Mouse (Mus musculus) hindbrain, embryonic 16.5 days (tissue): ENCODE data around the gene Pex11b. TPM values are rescaled to one million over a fixed set of nuclear protein-coding genes. Genes with fewer than 3 reads are reported as not detected.

Experiments
- ATAC-seq: fragments of 200-750 bp; cut with Nextera tagmentation; 2 replicates; pipeline ENCODE4 v1.8.0; 2017; ENCODE audit warnings: moderate TSS enrichment, moderate library complexity
- H3K27ac ChIP-seq: fragments of 300-500 bp; sonication (generic); 2 replicates; pipeline ENCODE4 v1.5.1; 2014; ENCODE audit warnings: low read depth, mild to moderate bottlenecking, control low read depth, low read length, moderate library complexity
- H3K27me3 ChIP-seq: fragments of 300-500 bp; sonication (generic); replicated peaks from 2 replicates; pipeline ENCODE4 v1.6.1; 2014; ENCODE audit warnings: low read length; ENCODE audit not compliant: control insufficient read depth, insufficient read depth
- H3K36me3 ChIP-seq: fragments of 300-500 bp; sonication (generic); 2 replicates; pipeline ENCODE4 v1.6.1; 2014; ENCODE audit warnings: mild to moderate bottlenecking, low read length, moderate library complexity, mixed read lengths; ENCODE audit not compliant: control insufficient read depth, insufficient read depth
- H3K4me1 ChIP-seq: fragments of 300-500 bp; sonication (generic); 2 replicates; pipeline ENCODE4 v1.6.1; 2014; ENCODE audit warnings: low read depth, low read length; ENCODE audit not compliant: control insufficient read depth, insufficient read depth
- H3K4me2 ChIP-seq: fragments of 300-500 bp; sonication (generic); 2 replicates; pipeline ENCODE4 v1.6.1; 2014; ENCODE audit warnings: mild to moderate bottlenecking, low read length, control low read depth, moderate library complexity
- H3K4me3 ChIP-seq: fragments of 300-500 bp; sonication (generic); 2 replicates; pipeline ENCODE4 v1.5.1; 2014; ENCODE audit warnings: mild to moderate bottlenecking, low read length, control low read depth, moderate library complexity
- H3K9ac ChIP-seq: fragments of 300-500 bp; sonication (generic); 2 replicates; pipeline ENCODE4 v1.6.1; 2014; ENCODE audit warnings: low read depth, mild to moderate bottlenecking, control low read depth, low read length, moderate library complexity
- H3K9me3 ChIP-seq: fragments of 300-500 bp; sonication (generic); 2 replicates; pipeline ENCODE4 v1.6.1; 2014; ENCODE audit warnings: mild to moderate bottlenecking, low read length, moderate library complexity; ENCODE audit not compliant: control insufficient read depth
- WGBS: fragments of 180-500 bp; shearing (Covaris S2); extraction: QIAGEN DNeasy Blood & Tissue Kit; methylation state at CpG from one replicate; pipeline ENCODE4 v1.1.7; 2014; 5-methylcytosine and 5-hydroxymethylcytosine counted together
- polyA plus RNA-seq: library from polyadenylated mRNA; unstranded; fragments of >200 nt; fragmentation: Nextera tagmentation; extraction: Ambion mirVana; gene quantifications from 2 replicates; pipeline ENCODE4 v1.2.1, GENCODE M21; 2015

The Pex11b gene
- 62.4 and 66.2 TPM in 2 replicates for polyA plus RNA-seq

DNA sequence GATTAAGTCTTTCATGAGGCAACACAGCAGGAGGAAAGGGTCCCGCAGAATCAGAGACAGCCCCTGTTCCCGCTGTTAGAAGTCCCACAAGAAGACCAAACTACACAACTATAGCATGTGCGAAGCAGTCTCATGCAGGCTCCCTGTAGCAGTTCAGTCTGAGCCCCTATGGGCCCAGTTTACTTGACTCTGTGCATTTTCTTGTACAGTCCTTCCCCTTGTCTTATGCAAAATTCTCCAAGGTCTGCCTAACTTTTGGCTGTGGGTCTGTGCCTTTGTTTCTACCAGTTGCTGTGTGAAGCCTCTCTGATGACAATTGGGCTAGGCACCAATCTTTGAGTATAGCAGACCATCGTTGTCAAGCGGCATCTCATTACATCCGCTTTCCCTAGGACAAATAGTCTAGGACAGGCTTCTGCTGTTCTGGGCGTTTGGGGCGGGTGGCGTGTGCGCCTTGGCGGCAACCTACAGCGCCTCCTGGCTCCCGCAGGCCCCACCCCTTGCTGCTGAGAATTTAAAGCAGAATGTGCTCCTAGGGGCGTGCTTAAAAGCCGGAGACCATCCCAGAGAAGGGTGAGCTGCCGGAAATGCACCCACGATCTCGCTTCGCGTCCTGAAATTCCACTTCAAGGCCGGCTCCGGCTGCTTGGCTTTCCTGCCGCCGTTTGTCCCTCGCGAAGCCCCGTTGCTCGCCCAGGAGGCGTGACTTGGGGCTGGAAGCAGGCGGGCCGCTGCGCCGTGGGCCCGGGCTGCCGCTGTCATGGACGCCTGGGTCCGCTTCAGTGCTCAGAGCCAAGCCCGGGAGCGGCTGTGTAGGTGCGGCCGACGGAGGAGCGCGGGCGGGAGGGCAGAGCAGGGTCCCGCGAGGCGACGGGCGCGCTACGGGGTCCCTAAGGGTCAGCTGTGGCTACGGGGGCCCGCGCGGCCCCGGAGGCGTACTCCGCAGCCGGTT is at the start of gene Pex11b, which contains the start of gene Gm42957:
TSS of gene Pex11b (plus strand) at position 449 of the 952 bp plus-strand sequence.
TSS of gene Gm42957 (plus strand) at position 547 of the 952 bp plus-strand sequence.
- Histone ChIP-seq H3K4me1 (peaks cover 21% of the 10 kb centered on the region), H3K9ac (peak within 1 kb of the TSS; percentile 92), H3K9me3 (no peaks in the 10 kb centered on the region), H3K27me3 (no peaks in the 10 kb centered on the region), H3K4me2 (peak within 1 kb of the TSS; percentile 79), H3K36me3 (peaks cover 24% of the 10 kb centered on the region), H3K4me3 (peak within 1 kb of the TSS; percentile 81), H3K27ac (peak within 1 kb of the TSS; percentile 85)
- peak; percentile 90 for ATAC-seq
- WGBS, result 2% methylated on average over 60 of the region's 60 CpGs

- Histone ChIP-seq H3K36me3 (no peaks in the 10 kb centered on the region), H3K27ac (no peak overlapping the region), H3K4me2 (no peak overlapping the region), H3K9me3 (no peaks in the 10 kb centered on the region), H3K9ac (no peak overlapping the region), H3K4me3 (no peak overlapping the region), H3K27me3 (no peaks in the 10 kb centered on the region), H3K4me1 (peaks cover 14% of the 10 kb centered on the region)
- ATAC-seq, result no peak
- WGBS, result 84% methylated on average over 4 of the region's 4 CpGs
These were observed 44.5 kb upstream of the Pex11b start for GRCm38 (mm10) chr3:96590657-96591056.

DNA sequence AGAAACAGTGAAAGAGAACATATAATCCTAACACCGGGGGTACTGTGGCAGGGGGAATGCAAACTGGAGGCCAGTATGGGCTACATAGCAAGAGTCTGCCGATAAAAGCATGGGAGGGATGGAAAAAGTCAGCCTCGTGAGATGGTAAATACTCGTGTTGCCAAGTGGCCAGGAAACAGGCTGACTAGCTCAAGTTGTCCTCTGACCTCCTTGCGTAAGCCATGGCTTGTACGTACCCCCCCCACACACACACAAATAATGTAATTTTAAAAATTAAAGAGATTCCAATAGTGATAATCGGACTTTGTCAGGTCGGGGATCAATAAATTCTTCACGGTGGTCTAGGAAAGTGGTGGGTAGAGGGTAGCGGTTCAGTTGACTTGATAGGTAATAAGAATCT is 41.8 kb upstream of the Pex11b start:
- peak overlapping the region; percentile 55 for H3K4me3 ChIP-seq
- ATAC-seq, result no peak

DNA sequence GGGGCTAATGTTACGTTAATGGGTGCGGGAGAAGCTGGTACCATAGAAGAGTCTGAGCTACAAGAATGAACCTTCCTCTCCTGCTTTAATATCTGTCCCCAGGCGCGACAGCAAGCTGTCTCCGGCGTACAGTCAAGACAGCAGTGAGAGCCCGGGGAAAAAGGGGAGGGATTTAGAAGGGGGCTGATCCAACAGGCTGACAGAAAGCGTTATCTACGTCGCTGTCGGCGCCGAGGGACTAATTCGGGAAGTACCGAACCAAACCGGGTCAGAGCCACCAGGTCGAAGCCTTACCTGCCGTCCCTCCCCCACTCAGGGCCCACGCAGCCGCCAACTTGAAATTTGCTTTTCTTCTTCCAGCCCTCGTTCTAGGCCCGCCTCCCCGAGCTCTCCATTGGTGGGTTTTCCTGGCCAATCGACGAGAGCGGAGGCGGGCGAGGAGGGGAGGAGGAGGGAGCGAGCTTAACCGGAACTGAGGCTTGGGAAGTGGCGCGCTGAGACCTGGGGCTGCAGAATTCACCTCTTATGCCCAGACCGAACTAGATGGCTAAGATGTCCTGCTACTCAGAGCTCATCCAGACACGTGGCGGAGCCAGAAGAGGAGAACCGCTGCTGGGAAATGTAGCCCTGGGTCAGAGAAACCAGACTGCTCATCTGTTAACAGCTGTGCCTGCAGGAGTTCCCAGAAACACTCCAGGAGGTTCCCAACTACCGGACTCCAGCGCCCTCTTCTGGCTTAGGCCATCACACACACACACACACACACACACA is 41.2 kb upstream of the Pex11b start, which contains the start of gene Polr3gl:
TSS of gene Polr3gl (minus strand) at position 392 of the 771 bp plus-strand sequence.
- no peaks in the 10 kb centered on the region for H3K27me3 ChIP-seq
- ATAC-seq, result peak; percentile 91

More for the DNA sequence above, 41.8 kb upstream of the Pex11b start:
- Histone ChIP-seq H3K4me2 (peak overlapping the region; percentile 85), H3K9ac (peak overlapping the region; percentile 68), H3K27ac (peak overlapping the region; percentile 83), H3K4me1 (peaks cover 35% of the 10 kb centered on the region), H3K36me3 (no peaks in the 10 kb centered on the region), H3K27me3 (no peaks in the 10 kb centered on the region), H3K9me3 (no peaks in the 10 kb centered on the region)
- under 1% methylated on average over 10 of the region's 10 CpGs for WGBS

GRCm38 (mm10) chr3:96594851-96595250 is 40.3 kb upstream of the Pex11b start:
- no peak for ATAC-seq
- no peaks in the 10 kb centered on the region for H3K27me3 ChIP-seq
- 85% methylated on average over 5 of the region's 5 CpGs for WGBS
- no peaks in the 10 kb centered on the region for H3K9me3 ChIP-seq
- no peak overlapping the region for H3K4me2 ChIP-seq
- no peak overlapping the region for H3K9ac ChIP-seq
- no peak overlapping the region for H3K27ac ChIP-seq
- no peak overlapping the region for H3K4me3 ChIP-seq
- no peaks in the 10 kb centered on the region for H3K36me3 ChIP-seq
- H3K4me1 ChIP-seq, result peaks cover 48% of the 10 kb centered on the region

More for the DNA sequence above, 41.2 kb upstream of the Pex11b start, which contains the start of gene Polr3gl:
- peak within 1 kb of the TSS; percentile 55 for H3K4me3 ChIP-seq
- H3K36me3 ChIP-seq, result no peaks in the 10 kb centered on the region
- 0% methylated on average over 38 of the region's 38 CpGs for WGBS
- peak within 1 kb of the TSS; percentile 83 for H3K27ac ChIP-seq
- peak within 1 kb of the TSS; percentile 68 for H3K9ac ChIP-seq
- H3K4me1 ChIP-seq, result peaks cover 41% of the 10 kb centered on the region
- H3K9me3 ChIP-seq, result no peaks in the 10 kb centered on the region
- H3K4me2 ChIP-seq, result peak within 1 kb of the TSS; percentile 85

- Histone ChIP-seq H3K4me2 (peak overlapping the region; percentile 99), H3K4me1 (peaks cover 56% of the 10 kb centered on the region), H3K9ac (peak overlapping the region; percentile 80; the same call in 1 of the 2 replicates), H3K9me3 (no peaks in the 10 kb centered on the region), H3K27me3 (no peaks in the 10 kb centered on the region), H3K4me3 (peak overlapping the region; percentile 59), H3K36me3 (no peaks in the 10 kb centered on the region), H3K27ac (peak overlapping the region; percentile 77)
- 27% methylated on average over 6 of the region's 6 CpGs for WGBS
- ATAC-seq, result no peak
These were observed 39.5 kb upstream of the Pex11b start for GRCm38 (mm10) chr3:96595661-96596060.

DNA sequence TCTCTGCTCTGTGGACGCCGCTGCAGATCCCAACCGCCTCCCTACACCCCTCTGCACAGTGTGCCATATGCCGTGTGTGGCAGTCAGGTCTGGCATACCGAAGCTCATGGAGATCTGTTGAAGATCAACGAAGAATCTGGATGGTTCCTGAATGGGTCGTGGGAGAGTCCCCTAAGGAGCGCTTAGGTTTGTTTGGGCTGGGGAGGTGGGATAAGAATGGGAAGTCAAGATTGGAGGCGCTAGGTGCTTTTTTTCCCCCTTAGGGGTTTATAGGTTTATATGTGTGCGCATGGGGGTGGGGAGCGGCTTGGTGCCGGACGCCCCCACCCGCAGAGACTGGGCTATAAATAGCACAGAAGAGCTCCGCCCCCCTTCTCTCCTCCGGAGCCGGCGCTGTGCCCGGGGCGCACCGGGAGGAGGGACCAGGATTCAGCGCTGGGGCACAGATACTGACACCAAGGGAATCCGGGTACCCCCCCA is 38.9 kb upstream of the Pex11b start, which contains the start of gene Ankrd34a:
TSS of gene Ankrd34a (plus strand) at position 409 of the 480 bp plus-strand sequence.
- peak; percentile 6; the same call in 1 of the 2 replicates for ATAC-seq
- no peaks in the 10 kb centered on the region for H3K9me3 ChIP-seq
- WGBS, result 2% methylated on average over 21 of the region's 23 CpGs
- H3K36me3 ChIP-seq, result no peaks in the 10 kb centered on the region
- peak within 1 kb of the TSS; percentile 77 for H3K27ac ChIP-seq
- peaks cover 57% of the 10 kb centered on the region for H3K4me1 ChIP-seq
- peak within 1 kb of the TSS; percentile 59 for H3K4me3 ChIP-seq
- H3K9ac ChIP-seq, result peak within 1 kb of the TSS; percentile 80
- peak within 1 kb of the TSS; percentile 99 for H3K4me2 ChIP-seq
- H3K27me3 ChIP-seq, result no peaks in the 10 kb centered on the region

GRCm38 (mm10) chr3:96596855-96597254 is 38.3 kb upstream of the Pex11b start:
- 2% methylated on average over 11 of the region's 12 CpGs for WGBS
- Histone ChIP-seq H3K27me3 (no peaks in the 10 kb centered on the region), H3K4me1 (peaks cover 57% of the 10 kb centered on the region), H3K4me2 (peak overlapping the region; percentile 99), H3K9me3 (no peaks in the 10 kb centered on the region), H3K27ac (peak overlapping the region; percentile 77), H3K4me3 (peak overlapping the region; percentile 59), H3K36me3 (no peaks in the 10 kb centered on the region), H3K9ac (peak overlapping the region; percentile 80)
- ATAC-seq, result no peak
